Mouse (Mus musculus) frontal cortex, postnatal 25 days (tissue): ENCODE results near the gene Fam102b.

Source experiments
- DNase-seq, 2 experiments: peaks; one replicate each; pipeline ENCODE4 v3.0.0; 2022; ENCODE audit warnings: low spot score in 2 of 2

The Fam102b gene

GRCm38 (mm10) chr3:109010489-109011260 lies 16.7 kb downstream of the Fam102b start:
- no peak for DNase-seq

DNA sequence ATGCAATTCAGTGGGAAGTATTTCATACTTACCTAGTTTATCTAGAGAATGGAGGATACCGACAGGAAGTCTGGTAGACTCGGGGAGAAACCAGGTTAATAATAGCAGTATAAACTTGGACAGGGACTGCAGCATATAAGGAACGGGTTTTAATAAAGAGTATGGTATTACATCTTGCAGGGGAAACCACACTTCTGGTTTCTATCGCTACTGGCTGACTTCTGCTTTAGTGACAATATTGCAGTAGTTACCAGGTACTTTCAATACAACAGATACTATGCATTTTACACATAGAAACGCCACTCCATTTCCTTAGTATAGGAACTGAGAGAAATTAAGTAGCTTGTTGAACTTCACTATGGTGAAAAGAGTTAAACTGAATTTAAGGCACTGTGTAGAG lies 19.2 kb downstream of the Fam102b start:
- DNase-seq, result no peak

GRCm38 (mm10) chr3:109005777-109006176 lies 21.6 kb downstream of the Fam102b start:
- no peak for DNase-seq

- DNase-seq, result no peak
These were observed 28.2 kb downstream of the Fam102b start for GRCm38 (mm10) chr3:108999173-108999572.

DNA sequence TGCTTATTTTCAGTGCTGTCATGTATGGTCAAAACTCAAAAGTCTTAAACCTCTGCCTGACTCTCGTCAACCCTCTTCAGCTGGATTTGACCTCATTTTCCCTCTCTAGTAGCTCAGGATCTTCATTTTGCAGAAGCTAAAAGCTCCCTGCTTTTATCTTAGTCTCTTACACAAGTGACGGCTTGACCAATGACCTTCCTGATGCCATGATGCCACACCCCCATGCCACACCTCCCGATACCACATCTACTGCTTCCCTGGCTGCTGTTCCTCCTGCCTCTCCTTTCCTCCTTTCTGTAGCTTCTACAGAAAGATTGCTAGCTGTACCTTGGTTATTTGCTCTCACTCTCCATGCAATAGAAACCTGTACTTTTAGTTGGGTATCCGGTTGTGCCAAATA lies 29.6 kb downstream of the Fam102b start:
- no peak for DNase-seq

- DNase-seq, result no peak
These were observed 30.1 kb downstream of the Fam102b start for GRCm38 (mm10) chr3:108997284-108997683.

GRCm38 (mm10) chr3:108995379-108995778 lies 32.0 kb downstream of the Fam102b start:
- DNase-seq, result no peak

GRCm38 (mm10) chr3:108994477-108994876 lies 32.9 kb downstream of the Fam102b start:
- DNase-seq, result no peak

GRCm38 (mm10) chr3:108989971-108990548 lies 37.3 kb downstream of the Fam102b start:
- no peak for DNase-seq

GRCm38 (mm10) chr3:108987009-108987659 lies 40.3 kb downstream of the Fam102b start:
- no peak for DNase-seq

GRCm38 (mm10) chr3:108986534-108986933 lies 40.9 kb downstream of the Fam102b start:
- DNase-seq, result no peak

DNA sequence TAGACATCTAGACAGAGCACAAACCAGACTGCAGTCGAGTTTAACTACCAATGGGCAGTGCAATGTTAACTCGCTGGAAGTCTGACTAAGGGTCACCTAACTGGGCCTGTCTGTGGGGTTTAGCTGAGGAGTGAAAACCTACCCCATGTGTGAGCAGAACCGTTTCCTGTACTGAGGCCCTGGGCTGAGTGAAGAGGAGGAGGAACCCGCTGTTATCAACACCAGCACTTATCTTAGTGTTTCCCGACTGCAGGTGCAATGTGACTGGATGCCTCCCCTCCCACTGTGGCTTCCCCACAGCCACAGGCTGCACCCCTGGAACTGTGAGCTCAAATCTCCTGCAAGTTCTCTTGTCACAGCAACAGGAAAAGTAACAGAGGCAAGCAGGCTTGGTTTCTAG lies 43.4 kb downstream of the Fam102b start:
- DNase-seq, result no peak

DNA sequence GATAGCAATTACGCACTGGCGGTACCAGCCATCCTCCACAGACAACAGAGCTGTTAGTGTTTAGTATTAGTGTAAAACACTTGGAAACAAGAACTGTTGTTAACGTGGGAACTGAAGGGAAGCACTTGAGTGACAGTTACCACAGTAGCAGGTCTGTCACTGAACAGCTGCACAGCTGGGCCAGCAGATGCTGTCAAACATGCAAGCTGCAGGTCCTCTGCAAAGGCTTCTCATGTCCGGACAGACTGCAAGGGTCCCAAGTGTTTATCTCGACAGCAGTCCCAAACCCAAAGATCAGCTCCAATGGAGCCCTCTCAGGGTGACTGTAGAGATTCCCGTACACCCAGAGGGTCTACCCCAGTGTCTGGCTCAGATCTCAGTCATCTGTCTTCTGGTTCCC lies 45.5 kb downstream of the Fam102b start:
- no peak for DNase-seq

DNA sequence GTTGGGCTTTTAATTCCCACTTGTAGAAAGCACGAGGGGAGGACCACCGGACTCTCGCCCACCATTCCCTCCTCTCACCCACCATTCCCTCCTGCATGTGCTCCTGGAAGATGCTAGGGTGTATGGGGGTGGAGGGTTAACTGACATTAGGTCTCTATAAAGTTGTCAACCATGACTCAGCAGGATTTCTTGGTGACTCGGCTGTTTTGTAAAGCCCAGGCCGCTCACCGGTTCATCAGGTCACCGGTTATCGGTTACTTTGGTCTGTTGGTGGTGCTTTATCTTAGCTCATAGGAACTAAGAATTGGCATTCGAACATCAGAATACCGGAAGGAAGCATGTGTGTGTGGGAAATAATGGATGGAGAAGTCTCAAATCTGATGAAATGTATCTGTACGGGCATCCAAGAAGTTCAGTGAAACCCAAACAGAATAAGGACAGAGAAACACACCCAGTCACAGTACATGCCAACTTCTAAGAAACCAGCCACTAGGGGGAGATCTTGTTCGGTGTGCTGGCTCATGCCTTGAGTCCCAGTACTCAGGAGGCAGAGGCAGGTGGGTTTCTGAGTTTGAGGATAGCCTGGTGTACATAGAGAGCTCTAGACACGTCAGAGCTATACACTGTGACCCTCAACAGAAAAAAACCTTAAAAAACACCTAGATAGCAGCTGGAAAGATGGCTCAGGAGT lies 49.9 kb downstream of the Fam102b start:
- DNase-seq, result no peak

DNA sequence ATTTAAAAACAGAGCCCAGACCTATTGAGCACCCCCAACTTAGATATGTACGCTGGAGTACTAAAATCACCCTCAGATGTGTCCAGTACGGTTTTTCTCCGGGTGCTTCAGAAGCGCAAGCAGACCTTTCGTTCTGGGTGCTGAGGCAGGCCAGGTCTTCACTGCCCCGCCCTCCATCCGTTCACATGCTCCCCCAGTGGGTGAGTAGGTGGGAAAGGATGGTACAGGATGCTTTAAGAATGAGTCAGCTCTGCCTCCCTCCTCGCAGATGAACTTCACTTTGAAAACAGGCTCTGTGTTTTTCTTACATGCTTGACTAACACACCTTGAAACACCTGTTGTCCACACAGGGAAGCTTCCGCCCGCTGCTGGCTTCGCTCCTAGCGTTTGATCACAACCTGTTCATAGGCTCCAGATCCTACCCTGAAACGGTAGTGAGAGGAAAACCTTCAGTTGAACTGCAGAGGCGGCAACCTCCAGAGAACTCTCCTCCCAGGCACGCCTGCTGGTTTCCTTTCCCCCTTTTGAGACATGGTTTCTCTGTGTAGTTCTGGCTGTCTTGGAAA lies 52.4 kb downstream of the Fam102b start:
- DNase-seq, result no peak

DNA sequence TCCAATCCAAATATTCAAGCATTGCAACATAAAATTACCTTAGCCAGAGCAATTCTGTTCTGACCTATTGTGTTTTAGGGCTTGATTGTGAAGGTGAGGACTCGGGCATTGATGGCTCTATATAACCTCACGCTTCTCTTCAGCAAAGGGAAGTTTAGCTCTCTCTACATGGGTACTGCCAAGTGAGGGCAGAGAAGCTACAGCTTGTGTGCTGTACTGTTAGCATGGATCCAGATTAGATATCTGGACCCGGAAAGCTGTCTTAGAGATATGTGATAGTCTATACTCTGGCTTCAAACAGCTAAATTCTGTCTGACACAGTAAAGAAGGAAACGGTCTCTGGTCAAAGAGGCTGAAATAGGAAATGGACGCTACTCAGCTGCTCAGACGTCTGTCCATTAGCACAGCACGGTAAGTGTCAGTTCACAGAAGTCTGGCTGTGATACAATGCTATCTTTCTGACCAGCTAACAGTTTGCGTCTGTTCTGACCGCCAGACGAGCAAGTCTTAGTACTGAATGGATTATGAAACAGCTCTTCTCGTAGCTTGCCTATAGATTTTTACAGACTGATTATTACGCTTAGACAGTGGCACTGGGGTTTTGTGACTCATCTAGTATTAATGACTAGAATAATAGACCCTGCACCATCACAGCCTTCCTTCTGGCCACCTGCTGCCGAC lies 53.3 kb downstream of the Fam102b start:
- DNase-seq, result no peak

DNA sequence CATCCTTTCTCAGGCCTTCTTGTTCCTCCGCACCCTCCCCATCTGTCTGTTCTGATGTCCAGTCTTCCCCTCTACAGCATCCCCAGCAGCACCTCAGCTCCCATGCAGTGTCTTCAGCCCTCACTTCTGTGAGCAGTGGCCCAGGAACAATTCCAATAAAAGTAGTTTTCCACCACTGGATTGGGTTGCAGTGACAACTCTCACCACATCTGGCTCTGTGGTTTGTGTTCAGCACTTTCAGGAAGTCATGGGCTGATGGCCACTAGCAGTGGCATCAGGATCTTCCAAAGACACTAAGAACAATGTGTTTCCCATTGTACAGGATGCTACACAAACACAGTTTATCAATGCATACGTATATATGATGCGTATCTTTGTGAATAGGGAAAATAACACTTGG lies 61.4 kb downstream of the Fam102b start:
- DNase-seq, result no peak

- DNase-seq, result no peak
These were observed 62.9 kb downstream of the Fam102b start for GRCm38 (mm10) chr3:108964361-108965044.

DNA sequence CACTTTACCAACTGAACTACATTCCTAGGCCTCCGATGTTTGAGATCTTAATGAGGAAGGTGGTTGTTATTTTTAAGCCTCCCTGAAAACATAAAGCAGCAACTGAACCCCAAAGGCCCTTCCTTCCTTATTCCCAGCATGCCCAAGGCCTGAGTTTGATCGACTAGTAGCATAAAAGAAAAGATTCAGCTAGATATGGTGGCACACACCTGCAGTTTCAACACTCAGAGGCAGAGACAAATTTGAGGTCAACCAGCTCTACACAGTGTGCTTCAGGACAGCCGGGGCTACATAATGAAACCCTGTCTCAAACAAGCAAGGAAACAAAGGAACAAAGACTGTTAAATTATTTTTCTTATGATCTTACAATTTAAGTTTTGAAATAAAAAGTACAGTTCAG lies 63.6 kb downstream of the Fam102b start:
- DNase-seq, result no peak

DNA sequence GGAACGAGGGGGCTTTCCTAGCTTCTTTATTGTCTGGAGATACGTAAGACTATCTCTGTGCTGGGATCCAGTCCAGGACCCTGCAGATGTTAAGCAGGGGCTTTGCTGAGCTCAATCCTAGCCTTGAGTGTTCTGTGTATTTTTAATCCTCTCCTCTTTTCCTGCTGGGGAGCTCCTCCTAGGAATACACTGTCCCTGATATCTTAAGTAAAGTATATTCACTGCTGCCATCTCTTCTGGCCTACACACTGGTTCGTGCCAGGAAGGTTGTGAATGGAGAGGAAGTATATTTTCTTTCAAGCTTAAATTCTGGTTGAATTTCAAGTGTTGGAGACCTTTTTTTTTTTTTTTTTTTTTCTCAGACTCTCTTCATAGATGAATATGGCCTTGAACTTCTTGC lies 64.1 kb downstream of the Fam102b start:
- DNase-seq, result no peak

DNA sequence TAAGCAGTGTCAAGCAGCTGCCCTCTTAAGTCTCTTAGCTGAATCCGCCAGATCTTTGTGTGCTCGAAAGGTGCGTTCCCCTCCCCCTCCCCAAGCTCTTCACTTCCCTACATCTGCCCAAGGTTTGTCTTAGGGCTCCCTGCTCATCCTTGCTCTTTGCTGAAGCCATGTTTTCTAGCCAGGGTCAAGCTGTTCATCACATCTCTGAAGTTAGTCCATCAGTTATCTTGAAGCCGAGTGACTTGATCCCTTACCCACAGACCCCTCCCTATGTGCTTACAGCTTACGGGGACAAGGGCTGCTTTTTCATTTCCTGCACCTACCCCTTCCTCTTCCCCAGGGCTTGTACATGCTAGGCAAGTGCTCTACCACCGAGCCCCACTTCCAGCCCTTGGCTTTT lies 65.8 kb downstream of the Fam102b start:
- no peak for DNase-seq
